ENCODE assay signal across 9 mouse cellular contexts in the genomic region with DNA sequence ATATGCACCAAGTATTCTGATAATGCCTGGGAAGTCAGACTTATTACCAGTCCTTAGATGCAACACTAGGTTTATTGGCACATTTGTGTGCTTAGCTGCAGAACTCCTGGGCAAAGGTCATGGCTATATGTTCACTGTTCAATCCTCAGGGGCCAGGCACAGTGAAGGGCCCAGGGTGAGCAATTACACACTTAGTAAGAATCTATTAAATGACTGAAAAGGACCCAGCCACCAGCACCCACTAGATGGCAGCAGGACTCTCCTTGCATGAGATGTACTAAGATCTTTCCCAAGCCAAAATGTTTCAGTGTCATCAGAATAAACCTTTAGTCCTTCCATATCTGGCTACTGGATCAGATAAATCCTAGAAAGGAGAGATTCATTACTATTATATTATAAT. TPM values are rescaled to one million over a fixed set of nuclear protein-coding genes. Genes with fewer than 3 reads are reported as not detected.
A peak's percentile ranks its signal among the peaks of the same experiment; 100 is the strongest.
DNase-seq lines count a peak whose midpoint lies in the region; ATAC-seq and TF ChIP-seq lines count a peak whose summit lies in the region.
"Had no signal": no experiment of that assay in that cellular context is flagged by ENCODE, and none has a peak within 500 bp of the region (broad histone marks: within the 10 kb centered on the region; RNA-seq: fewer than 3 reads in every experiment).

No protein-coding gene starts in this region.

- H3K9me3 ChIP-seq in hindbrain, embryonic 10.5 days, result no peaks in the 10 kb centered on the region
- no peaks in the 10 kb centered on the region for H3K9me3 ChIP-seq in hindbrain, embryonic 13.5 days
- no peaks in the 10 kb centered on the region for H3K9me3 ChIP-seq in kidney, postnatal 0 days (replicated peaks; ENCODE audit: low read length)
- H3K9me3 ChIP-seq in liver, embryonic 14.5 days (ENCODE audit: control insufficient read depth, low read length), result no peaks in the 10 kb centered on the region

- no peaks in the 10 kb centered on the region for H3K4me1 ChIP-seq in hindbrain, embryonic 10.5 days (replicated peaks)
- no peaks in the 10 kb centered on the region for H3K4me1 ChIP-seq in hindbrain, embryonic 13.5 days (replicated peaks)
- H3K4me1 ChIP-seq in kidney, postnatal 0 days (replicated peaks; ENCODE audit: insufficient read depth, low read length), result no peaks in the 10 kb centered on the region
- no peaks in the 10 kb centered on the region for H3K4me1 ChIP-seq in liver, embryonic 14.5 days (replicated peaks; ENCODE audit: control insufficient read depth in 2 of 2, insufficient read depth in 2 of 2, low read length in 1 of 2)

- TF ChIP-seq CTCF in kidney, postnatal 0 days (IDR thresholded peaks at IDR 0.05; ENCODE audit: low read depth), result peak; percentile 90
- peak; percentile 23; the same call in 1 of the 2 replicates for TF ChIP-seq CTCF in liver, embryonic 14.5 days (IDR thresholded peaks at IDR 0.05; ENCODE audit: low read depth)

- no peaks in the 10 kb centered on the region for H3K36me3 ChIP-seq in hindbrain, embryonic 10.5 days
- no peaks in the 10 kb centered on the region for H3K36me3 ChIP-seq in hindbrain, embryonic 13.5 days
- no peaks in the 10 kb centered on the region for H3K36me3 ChIP-seq in kidney, postnatal 0 days (ENCODE audit: insufficient read depth, low read length)
- no peaks in the 10 kb centered on the region for H3K36me3 ChIP-seq in liver, embryonic 14.5 days (replicated peaks; ENCODE audit: control insufficient read depth, insufficient read depth, low read depth)

- H3K27ac ChIP-seq in hindbrain, embryonic 10.5 days, result no peak overlapping the region
- no peak overlapping the region for H3K27ac ChIP-seq in hindbrain, embryonic 13.5 days
- no peak overlapping the region for H3K27ac ChIP-seq in kidney, postnatal 0 days
- H3K27ac ChIP-seq in liver, embryonic 14.5 days, result no peak overlapping the region

- ATAC-seq in hindbrain, embryonic 13.5 days (ENCODE audit: low FRiP score), result no peak
- peak; percentile 36; the same call in 1 of the 2 replicates for ATAC-seq in kidney, postnatal 0 days (replicated peaks; ENCODE audit: low FRiP score, low read depth)
- no peak for ATAC-seq in liver, embryonic 14.5 days (ENCODE audit: insufficient read depth)

- H3K27me3 ChIP-seq in hindbrain, embryonic 10.5 days (ENCODE audit: insufficient read depth, poor library complexity, severe bottlenecking), result no peaks in the 10 kb centered on the region
- no peaks in the 10 kb centered on the region for H3K27me3 ChIP-seq in hindbrain, embryonic 13.5 days
- H3K27me3 ChIP-seq in kidney, postnatal 0 days (ENCODE audit: insufficient read depth, low read length), result no peaks in the 10 kb centered on the region
- no peaks in the 10 kb centered on the region for H3K27me3 ChIP-seq in liver, embryonic 14.5 days (ENCODE audit: control insufficient read depth, insufficient read depth, low read length)

- DNase-seq in hindbrain, embryonic 10.5 days (ENCODE audit: low spot score), result peak; percentile 22
- DNase-seq in cerebellum, postnatal 10 days, result peak; percentile 75 to 79
- DNase-seq in frontal cortex, postnatal 36 days (ENCODE audit: low spot score in 2 of 2), result peak; percentile 61 to 80
- peak; percentile 73 for DNase-seq in kidney, postnatal 0 days (ENCODE audit: low spot score)
- no peak for DNase-seq in liver, embryonic 14.5 days (ENCODE audit: low read depth in 3 of 3, low spot score in 3 of 3)
- DNase-seq in right cerebral cortex, adult 2 months (ENCODE audit: low spot score in 2 of 2), result peak; percentile 80 to 83
- DNase-seq in spleen, adult 12 weeks (ENCODE audit: low spot score), result no peak

- TF ChIP-seq EP300 in liver, embryonic 14.5 days (IDR thresholded peaks at IDR 0.05; ENCODE audit: low read depth), result no peak

- H3K9ac ChIP-seq in hindbrain, embryonic 13.5 days, result no peak overlapping the region
- H3K9ac ChIP-seq in kidney, postnatal 0 days (ENCODE audit: low read depth, low read length), result no peak overlapping the region
- H3K9ac ChIP-seq in liver, embryonic 14.5 days (replicated peaks), result no peak overlapping the region

- H3K4me3 ChIP-seq in hindbrain, embryonic 10.5 days, result no peak overlapping the region
- no peak overlapping the region for H3K4me3 ChIP-seq in hindbrain, embryonic 13.5 days
- no peak overlapping the region for H3K4me3 ChIP-seq in kidney, postnatal 0 days (replicated peaks; ENCODE audit: low read depth, low read length)
- H3K4me3 ChIP-seq in liver, embryonic 14.5 days (ENCODE audit: insufficient read depth in 1 of 2, low read depth in 2 of 2, low read length in 2 of 2), result no peak overlapping the region

- no peak overlapping the region for H3K4me2 ChIP-seq in hindbrain, embryonic 13.5 days
- H3K4me2 ChIP-seq in kidney, postnatal 0 days (ENCODE audit: low read length), result no peak overlapping the region
- H3K4me2 ChIP-seq in liver, embryonic 14.5 days (ENCODE audit: low read depth), result no peak overlapping the region

RNA-seq across cellular contexts. Expression of gene Cyp2j7, which starts 37.4 kb away (rescaled TPM):
- not detected in 2 replicates for polyA plus RNA-seq in hindbrain, embryonic 10.5 days (2016; fragmentation: Nextera tagmentation; extraction: Ambion mirVana)
- polyA plus RNA-seq in hindbrain, embryonic 13.5 days (2015; fragmentation: Nextera tagmentation; extraction: Ambion mirVana), result not detected in 2 replicates
- polyA plus RNA-seq in kidney, postnatal 0 days (2015; fragmentation: Nextera tagmentation; extraction: Ambion mirVana), result 0.08 and 0.20 TPM in 2 replicates
- polyA plus RNA-seq in liver, embryonic 14.5 days (2012; rRNA removed), result not detected in 2 replicates
- not detected in 2 replicates for polyA plus RNA-seq in liver, embryonic 14.5 days (2014; fragmentation: Nextera tagmentation; extraction: Ambion mirVana)
- polyA plus RNA-seq: testis, adult 2 months had no signal

Comparison
In these comparisons a context has a peak if more than half of its experiments do, and no peak if none do; other contexts are left out.
1. DNase-seq: peak in hindbrain, embryonic 10.5 days (single experiment), cerebellum, postnatal 10 days (2 of 2), frontal cortex, postnatal 36 days (2 of 2), kidney, postnatal 0 days (single experiment) and right cerebral cortex, adult 2 months (2 of 2); none in liver, embryonic 14.5 days (0 of 3) and spleen, adult 12 weeks (single experiment).